Mouse (Mus musculus) heart, adult 2 months (tissue): ENCODE results near the gene Tbc1d16.

Experiments
- CTCF ChIP-seq: fragments of 200-600 bp; IDR thresholded peaks from 2 replicates; pipeline ENCODE4 v1.8.1; 2022; ENCODE audit warnings: antibody characterized with exemption, mild to moderate bottlenecking, moderate library complexity
- EP300 ChIP-seq: fragments of 200-500 bp; IDR thresholded peaks from 2 replicates; pipeline ENCODE4 v1.6.1; 2011; ENCODE audit warnings: low read depth, low read length, control low read depth; ENCODE audit not compliant: insufficient read depth
- POLR2A ChIP-seq: fragments of 200-500 bp; IDR thresholded peaks from 2 replicates; pipeline ENCODE4 v1.6.1; 2011; ENCODE audit warnings: mild to moderate bottlenecking, low read depth, low read length, control low read depth; ENCODE audit not compliant: insufficient read depth

DNA sequence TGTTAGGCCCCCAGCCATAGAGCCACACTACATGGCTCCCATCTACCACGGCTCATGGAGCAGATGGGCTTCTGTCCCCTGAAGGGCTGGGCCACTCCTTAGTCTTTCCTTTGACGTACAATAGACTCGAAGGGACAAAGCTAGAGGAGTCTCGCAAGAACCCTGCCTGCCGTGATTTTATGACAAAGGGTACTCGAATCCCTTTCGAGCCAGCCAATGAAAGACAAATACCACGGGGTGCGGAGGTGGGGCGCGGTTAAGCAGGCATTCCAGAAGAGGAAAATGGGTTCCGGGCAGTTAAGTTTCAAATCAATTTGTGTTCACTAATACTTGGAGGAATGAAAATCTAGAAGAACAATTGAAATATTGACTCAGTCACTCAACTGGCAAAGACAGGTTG lies 11.2 kb upstream of the Tbc1d16 start:
- no peak for TF ChIP-seq CTCF
- TF ChIP-seq POLR2A, result no peak
- TF ChIP-seq EP300, result no peak
